Mouse (Mus musculus): ENCODE data around the gene Cpm. TPM values are rescaled to one million over a fixed set of nuclear protein-coding genes. Genes with fewer than 3 reads are reported as not detected.

Cpm gene
- polyA plus RNA-seq, 1 experiment from 2014 or later, result 32.8 TPM

DNA sequence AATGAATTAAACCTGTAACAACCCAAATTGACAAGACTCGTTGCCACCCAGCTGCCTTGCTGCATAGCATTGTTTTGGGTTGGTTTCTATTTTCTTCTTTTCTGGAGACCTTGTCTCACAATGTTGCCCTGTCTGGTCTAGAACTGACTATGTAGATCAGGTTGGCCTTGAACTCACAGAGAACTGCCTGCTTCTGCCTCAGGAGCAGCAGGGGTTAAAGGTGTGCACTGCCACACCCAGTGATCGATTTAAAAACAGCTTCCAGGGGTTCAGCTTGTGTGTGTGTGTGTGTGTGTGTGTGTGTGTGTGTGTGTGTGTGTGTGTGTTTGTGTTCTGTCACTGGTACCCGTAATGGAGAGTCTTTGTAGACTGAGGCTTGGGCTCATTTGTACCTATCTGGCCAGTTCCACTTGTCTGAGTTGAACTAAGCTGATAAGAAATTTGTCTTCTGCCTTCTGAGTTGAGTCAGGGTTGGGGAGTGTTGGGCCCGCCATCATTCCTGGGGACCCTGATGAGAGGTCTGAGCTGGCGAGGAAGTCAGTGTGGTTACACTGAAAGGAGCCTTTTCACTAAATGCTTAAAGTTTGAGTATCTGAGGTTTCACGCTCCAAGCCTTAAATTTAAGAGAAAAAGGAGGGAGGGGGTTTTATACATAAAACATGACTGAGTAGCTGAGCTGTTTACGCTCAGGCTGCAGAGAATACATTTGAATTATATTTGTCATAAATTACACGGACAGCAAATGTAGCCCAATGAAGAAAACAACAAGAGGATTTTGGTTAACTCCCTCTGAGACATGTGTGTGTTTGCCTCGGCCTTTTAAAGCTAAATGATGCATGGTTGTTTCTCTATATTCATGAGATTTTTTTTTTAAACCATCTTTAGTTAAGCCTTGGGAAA lies 36.3 kb downstream of the Cpm start:
- peaks cover 14% of the 10 kb centered on the region; the same call in 1 of the 2 replicates for H3K4me1 ChIP-seq (replicated peaks; ENCODE audit: control insufficient read depth, insufficient read depth, low read length)
- no peak for ATAC-seq
- no peak overlapping the region for H3K27ac ChIP-seq (ENCODE audit: low read depth, low read length)
- WGBS, result 69% methylated on average over 9 of the region's 9 CpGs
- no peak for TF ChIP-seq CTCF (IDR thresholded peaks at IDR 0.05; ENCODE audit: low read depth)
- no peak overlapping the region for H3K9ac ChIP-seq (ENCODE audit: low read depth, low read length)
- H3K27me3 ChIP-seq (replicated peaks; ENCODE audit: control insufficient read depth, insufficient read depth, low read length), result no peaks in the 10 kb centered on the region
- no peak overlapping the region for H3K4me3 ChIP-seq (ENCODE audit: low read depth, low read length)
- no peak overlapping the region for H3K4me2 ChIP-seq (replicated peaks; ENCODE audit: low read depth)
- no peaks in the 10 kb centered on the region for H3K9me3 ChIP-seq (ENCODE audit: control insufficient read depth)
- peaks cover 4% of the 10 kb centered on the region; the same call in 1 of the 2 replicates for H3K36me3 ChIP-seq (ENCODE audit: control insufficient read depth, insufficient read depth)

DNA sequence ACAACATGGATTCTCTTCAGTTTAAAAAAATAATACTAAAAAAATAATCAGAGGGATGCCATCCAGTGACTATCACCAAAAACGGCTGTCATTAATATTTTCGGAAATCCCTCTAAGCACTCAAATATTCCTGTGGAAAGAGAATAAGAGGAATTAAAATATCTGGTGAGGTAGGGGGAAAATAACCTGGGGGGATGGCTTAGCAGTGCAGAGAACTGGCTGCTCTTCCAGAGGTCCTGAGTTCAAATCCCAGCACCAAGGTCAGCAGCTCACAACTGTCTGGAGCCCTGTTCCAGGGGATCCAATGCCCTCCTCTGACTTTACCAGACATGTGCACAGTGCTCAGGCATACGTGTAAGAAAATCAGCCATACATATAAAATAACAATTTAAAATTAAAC lies 37.1 kb downstream of the Cpm start:
- ATAC-seq, result no peak
- WGBS, result 94% methylated on average over 3 of the region's 3 CpGs

DNA sequence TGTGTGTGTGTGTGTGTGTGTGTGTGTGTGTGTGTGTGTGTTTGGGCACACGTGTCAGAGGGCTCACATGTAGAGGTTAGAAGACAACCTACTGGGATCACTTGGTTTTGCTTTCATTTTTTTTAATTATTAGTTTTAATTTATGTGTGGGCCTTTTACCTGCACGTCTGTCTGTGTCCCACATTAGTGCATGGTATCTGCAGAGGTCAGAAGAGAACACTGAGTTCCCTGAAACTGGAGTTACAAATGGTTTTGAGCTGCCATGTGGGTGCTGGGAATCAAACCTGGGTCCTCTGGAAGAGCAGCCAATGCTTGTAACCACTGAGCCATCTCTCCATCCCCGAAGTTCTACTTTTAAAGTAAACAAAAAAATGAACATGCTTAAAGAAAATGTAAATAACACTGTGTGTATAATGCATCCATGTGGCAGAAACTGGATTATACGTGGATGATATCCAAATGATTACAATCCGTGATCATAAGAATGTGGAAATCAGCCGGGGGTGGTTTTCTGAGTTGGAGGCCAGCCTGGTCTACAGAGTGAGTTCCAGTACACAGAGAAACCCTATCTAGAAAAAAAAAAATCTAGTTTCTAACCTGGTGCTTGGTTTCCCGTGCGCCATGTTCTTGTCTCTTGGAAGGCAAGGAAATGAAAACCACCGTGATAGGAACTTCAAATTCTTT lies 37.8 kb downstream of the Cpm start:
- Histone ChIP-seq H3K9me3 (ENCODE audit: control insufficient read depth) (no peaks in the 10 kb centered on the region), H3K9ac (ENCODE audit: low read depth, low read length) (no peak overlapping the region), H3K36me3 (ENCODE audit: control insufficient read depth, insufficient read depth) (peaks cover 10% of the 10 kb centered on the region; the same call in 1 of the 2 replicates), H3K4me3 (ENCODE audit: low read depth, low read length) (no peak overlapping the region), H3K4me1 (replicated peaks; ENCODE audit: control insufficient read depth, insufficient read depth, low read length) (peaks cover 14% of the 10 kb centered on the region; the same call in 1 of the 2 replicates), H3K27me3 (replicated peaks; ENCODE audit: control insufficient read depth, insufficient read depth, low read length) (no peaks in the 10 kb centered on the region), H3K4me2 (replicated peaks; ENCODE audit: low read depth) (no peak overlapping the region), H3K27ac (ENCODE audit: low read depth, low read length) (no peak overlapping the region)
- TF ChIP-seq CTCF (IDR thresholded peaks at IDR 0.05; ENCODE audit: low read depth), result no peak
- WGBS, result 91% methylated on average over 9 of the region's 9 CpGs
- no peak for ATAC-seq

More for the DNA sequence above, 37.1 kb downstream of the Cpm start:
- Histone ChIP-seq H3K4me3 (ENCODE audit: low read depth, low read length) (no peak overlapping the region), H3K27me3 (replicated peaks; ENCODE audit: control insufficient read depth, insufficient read depth, low read length) (no peaks in the 10 kb centered on the region), H3K9ac (ENCODE audit: low read depth, low read length) (no peak overlapping the region), H3K4me2 (replicated peaks; ENCODE audit: low read depth) (no peak overlapping the region), H3K27ac (ENCODE audit: low read depth, low read length) (no peak overlapping the region), H3K9me3 (ENCODE audit: control insufficient read depth) (no peaks in the 10 kb centered on the region), H3K4me1 (replicated peaks; ENCODE audit: control insufficient read depth, insufficient read depth, low read length) (peaks cover 14% of the 10 kb centered on the region; the same call in 1 of the 2 replicates), H3K36me3 (ENCODE audit: control insufficient read depth, insufficient read depth) (peaks cover 4% of the 10 kb centered on the region; the same call in 1 of the 2 replicates)
- no peak for TF ChIP-seq CTCF (IDR thresholded peaks at IDR 0.05; ENCODE audit: low read depth)

DNA sequence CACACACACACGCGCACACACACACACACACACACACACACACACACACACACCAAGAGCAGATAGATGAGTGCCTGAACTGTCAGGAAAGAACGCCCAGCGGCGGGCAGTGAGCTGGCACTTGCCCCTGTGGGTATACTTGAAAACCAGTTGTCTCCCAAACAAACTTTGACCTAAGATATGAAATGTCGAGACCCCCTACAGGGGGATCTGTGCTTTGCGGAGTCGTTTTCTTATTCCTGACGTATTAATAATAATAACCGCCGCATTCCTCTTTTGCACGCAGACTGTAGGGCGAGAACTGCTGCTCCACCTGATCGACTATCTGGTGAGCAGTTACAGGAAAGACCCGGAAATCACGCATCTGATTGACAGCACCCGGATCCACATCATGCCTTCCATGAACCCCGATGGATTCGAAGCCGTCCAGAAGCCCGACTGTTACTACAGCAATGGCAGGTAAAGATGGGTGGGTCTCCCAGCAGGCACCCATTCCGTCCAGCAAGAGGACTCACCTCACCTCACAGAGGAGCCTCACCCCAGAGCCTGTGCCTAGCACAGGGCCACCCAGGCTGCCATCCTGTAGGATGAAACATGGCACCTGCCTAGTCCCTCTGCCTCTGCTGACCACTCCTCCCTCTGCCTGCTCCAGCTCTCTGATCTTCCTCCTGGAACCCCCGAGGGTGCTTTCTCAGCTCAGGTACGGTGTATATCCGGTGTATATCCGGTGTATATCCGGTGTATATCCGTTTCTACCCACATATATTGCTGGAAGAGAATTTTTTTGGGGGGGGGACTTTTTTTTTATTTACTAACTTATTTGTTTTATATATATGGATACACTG lies 38.6 kb downstream of the Cpm start:
- Histone ChIP-seq H3K27ac (ENCODE audit: low read depth, low read length) (peak overlapping the region; percentile 50; the same call in 1 of the 2 replicates), H3K9me3 (ENCODE audit: control insufficient read depth) (no peaks in the 10 kb centered on the region), H3K27me3 (replicated peaks; ENCODE audit: control insufficient read depth, insufficient read depth, low read length) (no peaks in the 10 kb centered on the region), H3K9ac (ENCODE audit: low read depth, low read length) (no peak overlapping the region), H3K36me3 (ENCODE audit: control insufficient read depth, insufficient read depth) (peaks cover 10% of the 10 kb centered on the region; the same call in 1 of the 2 replicates), H3K4me1 (replicated peaks; ENCODE audit: control insufficient read depth, insufficient read depth, low read length) (peaks cover 14% of the 10 kb centered on the region; the same call in 1 of the 2 replicates), H3K4me2 (replicated peaks; ENCODE audit: low read depth) (no peak overlapping the region), H3K4me3 (ENCODE audit: low read depth, low read length) (no peak overlapping the region)
- TF ChIP-seq CTCF (IDR thresholded peaks at IDR 0.05; ENCODE audit: low read depth), result no peak
- no peak for ATAC-seq
- WGBS, result 95% methylated on average over 28 of the region's 28 CpGs

- Histone ChIP-seq H3K4me2 (replicated peaks; ENCODE audit: low read depth) (no peak overlapping the region), H3K9me3 (ENCODE audit: control insufficient read depth) (no peaks in the 10 kb centered on the region), H3K27ac (ENCODE audit: low read depth, low read length) (peak overlapping the region; percentile 84), H3K9ac (ENCODE audit: low read depth, low read length) (0 out of 2 replicates have a peak overlapping the region, but pooled peaks have one; percentile 12), H3K36me3 (ENCODE audit: control insufficient read depth, insufficient read depth) (peaks cover 10% of the 10 kb centered on the region; the same call in 1 of the 2 replicates), H3K4me3 (ENCODE audit: low read depth, low read length) (no peak overlapping the region), H3K27me3 (replicated peaks; ENCODE audit: control insufficient read depth, insufficient read depth, low read length) (no peaks in the 10 kb centered on the region), H3K4me1 (replicated peaks; ENCODE audit: control insufficient read depth, insufficient read depth, low read length) (peaks cover 14% of the 10 kb centered on the region; the same call in 1 of the 2 replicates)
- no peak for ATAC-seq
- no peak for TF ChIP-seq CTCF (IDR thresholded peaks at IDR 0.05; ENCODE audit: low read depth)
- 71% methylated on average over 10 of the region's 10 CpGs for WGBS
Measured at GRCm38 (mm10) chr10:117668546-117669300, 39.4 kb downstream of the Cpm start.

All from intestine, postnatal 0 days (tissue).